Mouse (Mus musculus) left cerebral cortex, postnatal 25 days (tissue): ENCODE data around the gene Snx29. TPM values are rescaled to one million over a fixed set of nuclear protein-coding genes. Genes with fewer than 3 reads are reported as not detected.
"Not testable (repeated sequence)": the region's sequence is repeated elsewhere in the genome, so short reads cannot be mapped to it uniquely, and the experiment has no call there.

ENCODE experiments used
- DNase-seq, 2 experiments: peaks; one replicate each; pipeline ENCODE4 v3.0.0; 2022; ENCODE audit warnings: low spot score in 2 of 2, mixed read lengths in 1 of 2
- intact Hi-C: fragments of 180-260 bp; cut with DNase I; formaldehyde crosslinking; loops from one replicate; pipeline ENCODE4 v1.15.1; 2025
- total RNA-seq, 2 experiments: library from RNA; stranded (reverse); gene quantifications; 2 replicates each; pipeline ENCODE4 v1.2.3; 2021

The Snx29 gene
- total RNA-seq, 2 experiments from 2014 or later: 19.4 to 24.4 TPM

- DNase-seq: no peak
- intact Hi-C loops: no loop called here
Observed at GRCm38 (mm10) chr16:11437641-11438040, 114.9 kb downstream of the Snx29 start.

- intact Hi-C loops: no loop called here
- DNase-seq: no peak
Observed at GRCm38 (mm10) chr16:11439417-11439816, 116.7 kb downstream of the Snx29 start.

GRCm38 (mm10) chr16:11441616-11442015 lies 118.9 kb downstream of the Snx29 start:
- no peak for DNase-seq
- intact Hi-C loops: no loop called here

GRCm38 (mm10) chr16:11442534-11442933 lies 119.8 kb downstream of the Snx29 start:
- no peak for DNase-seq
- intact Hi-C loops: no loop called here

- no peak for DNase-seq
- intact Hi-C loops: no loop called here
Observed at GRCm38 (mm10) chr16:11444626-11445025, 121.9 kb downstream of the Snx29 start.

GRCm38 (mm10) chr16:11446977-11447376 lies 124.3 kb downstream of the Snx29 start:
- intact Hi-C loops: no loop called here
- DNase-seq: no peak

- intact Hi-C loops: no loop called here
- DNase-seq: no peak
Observed at GRCm38 (mm10) chr16:11447905-11448304, 125.2 kb downstream of the Snx29 start.

GRCm38 (mm10) chr16:11448696-11449095 lies 126.0 kb downstream of the Snx29 start:
- DNase-seq, intact Hi-C loops: not testable (repeated sequence)

- no peak for DNase-seq
Observed at GRCm38 (mm10) chr16:11449344-11449743, 126.6 kb downstream of the Snx29 start.

GRCm38 (mm10) chr16:11450626-11451025 lies 127.9 kb downstream of the Snx29 start:
- intact Hi-C loops: no loop called here
- DNase-seq: no peak

More at GRCm38 (mm10) chr16:11449344-11449743, 126.6 kb downstream of the Snx29 start:
- intact Hi-C loops: no loop called here

- intact Hi-C loops: no loop called here
Observed at GRCm38 (mm10) chr16:11454871-11455270, 132.2 kb downstream of the Snx29 start.

GRCm38 (mm10) chr16:11455545-11456140 lies 132.9 kb downstream of the Snx29 start:
- DNase-seq: peak in 1 of 2 experiments; percentile 48
- intact Hi-C loops: no loop called here

More at GRCm38 (mm10) chr16:11454871-11455270, 132.2 kb downstream of the Snx29 start:
- no peak for DNase-seq

GRCm38 (mm10) chr16:11456141-11456645 lies 133.5 kb downstream of the Snx29 start:
- intact Hi-C loops: no loop called here
- DNase-seq: peak in 1 of 2 experiments; percentile 46

- intact Hi-C loops: no loop called here
- DNase-seq: no peak
Observed at GRCm38 (mm10) chr16:11457136-11457535, 134.4 kb downstream of the Snx29 start.

GRCm38 (mm10) chr16:11457609-11458350 lies 135.1 kb downstream of the Snx29 start:
- intact Hi-C loops: no loop called here
- no peak for DNase-seq

- DNase-seq: peak in 1 of 2 experiments; percentile 43
Observed at GRCm38 (mm10) chr16:11460210-11460609, 137.5 kb downstream of the Snx29 start.

GRCm38 (mm10) chr16:11461612-11462011 lies 138.9 kb downstream of the Snx29 start:
- peak; percentile 79 to 95 for DNase-seq
- intact Hi-C loops: loop anchor here (1.0 kb wide), 1 partner anchor 66 kb away; no protein-coding TSS in a partner anchor

More at GRCm38 (mm10) chr16:11460210-11460609, 137.5 kb downstream of the Snx29 start:
- intact Hi-C loops: no loop called here

- intact Hi-C loops: loop anchor here (5.0 kb wide), 2 partner anchors 134 to 224 kb away; no protein-coding TSS in a partner anchor
Observed at GRCm38 (mm10) chr16:11468533-11469179, 145.9 kb downstream of the Snx29 start.

GRCm38 (mm10) chr16:11469491-11469890 lies 146.8 kb downstream of the Snx29 start:
- DNase-seq: no peak
- intact Hi-C loops: loop anchor here (5.0 kb wide), 2 partner anchors 133 to 223 kb away; no protein-coding TSS in a partner anchor

More at GRCm38 (mm10) chr16:11468533-11469179, 145.9 kb downstream of the Snx29 start:
- peak; percentile 77 to 81 for DNase-seq

- intact Hi-C loops: no loop called here
- DNase-seq: no peak
Observed at GRCm38 (mm10) chr16:11471246-11471645, 148.5 kb downstream of the Snx29 start.
